Mouse (Mus musculus) CH12.LX (cell line): ENCODE data around the gene Bud13.

Source experiments
- CHD1 ChIP-seq: IDR thresholded peaks from 2 replicates; pipeline ENCODE4 v1.6.1; 2012; ENCODE audit warnings: low read depth, low read length, improper control_type of control experiment, inconsistent platforms
- CHD2 ChIP-seq: IDR thresholded peaks from 2 replicates; pipeline ENCODE4 v1.6.1; 2011; ENCODE audit warnings: low read length, improper control_type of control experiment
- CTCF ChIP-seq, 2 experiments: IDR thresholded peaks in 1 of 2; conservative IDR thresholded peaks in 1 of 2; 2 replicates each; pipeline ENCODE4 v1.5.1; 2011 to 2012; ENCODE audit warnings: low read depth in 2 of 2, low read length in 2 of 2, improper control_type of control experiment in 1 of 2, inconsistent platforms in 1 of 2, mild to moderate bottlenecking in 1 of 2, moderate library complexity in 1 of 2
- ELF1 ChIP-seq: IDR thresholded peaks from 2 replicates; pipeline ENCODE4 v1.6.1; 2014; ENCODE audit warnings: low read depth, mild to moderate bottlenecking, inconsistent platforms, low read length, improper control_type of control experiment
- MAFK ChIP-seq: IDR thresholded peaks from 2 replicates; pipeline ENCODE4 v1.6.1; 2011; ENCODE audit warnings: low read length, improper control_type of control experiment; ENCODE audit not compliant: insufficient replicate concordance
- NELFE ChIP-seq: IDR thresholded peaks from 2 replicates; pipeline ENCODE4 v1.6.1; 2011; ENCODE audit warnings: low read depth, low read length, improper control_type of control experiment
- POLR2A ChIP-seq: IDR thresholded peaks from 2 replicates; pipeline ENCODE4 v1.6.1; 2011; ENCODE audit warnings: low read depth, mild to moderate bottlenecking, improper control_type of control experiment, low read length

- TF ChIP-seq CHD1 (no peak), CHD2 (no peak), POLR2A (no peak), MAFK (no peak), CTCF (conservative IDR thresholded peaks at IDR 0.05 in 1 of 2, IDR thresholded peaks at IDR 0.05 in 1 of 2; ENCODE audit: low read depth in 2 of 2, low read length in 2 of 2) (no peak), ELF1 (no peak), NELFE (no peak)
Measured at GRCm38 (mm10) chr9:46235196-46235595, 47.6 kb upstream of the Bud13 start.
